Comparison of ENCODE assay signal across 10 mouse cellular contexts in the genomic region with DNA sequence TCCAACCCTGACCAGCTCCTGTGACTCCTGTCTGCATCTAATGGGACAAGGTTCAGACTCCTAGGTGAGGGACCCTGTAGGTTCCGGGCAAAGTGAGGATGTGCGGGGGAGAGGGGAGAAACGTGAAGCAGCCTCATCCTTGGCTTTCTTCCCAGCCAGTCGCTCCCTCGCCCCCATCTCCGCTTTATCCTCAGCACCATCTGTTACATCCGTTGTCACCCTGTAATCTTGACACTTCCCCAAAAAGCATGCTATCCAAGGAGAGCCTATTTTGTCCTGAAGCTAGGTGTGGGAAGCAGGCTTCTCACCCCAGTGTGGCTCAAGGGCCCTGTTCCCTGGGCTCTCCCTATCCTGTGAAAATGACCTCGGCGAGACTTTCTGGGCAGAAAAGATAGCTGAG. TPM values are rescaled to one million over a fixed set of nuclear protein-coding genes. Genes with fewer than 3 reads are reported as not detected.
DNase-seq lines count a peak whose midpoint lies in the region; ATAC-seq lines count a peak whose summit lies in the region.
"Had no signal": no experiment of that assay in that cellular context is flagged by ENCODE, and none has a peak within 500 bp of the region (broad histone marks: within the 10 kb centered on the region; RNA-seq: fewer than 3 reads in every experiment).

No protein-coding gene starts in this region.

- DNase-seq in layer of hippocampus, adult 18-20 months (ENCODE audit: low spot score in 2 of 2), result peak; percentile 61 to 79
- DNase-seq in layer of hippocampus, postnatal 25 days (ENCODE audit: extremely low spot score in 1 of 2, low spot score in 1 of 2), result no peak
- peak; percentile 82 to 84 for DNase-seq in cerebellum, postnatal 10 days
- peak; percentile 76 to 79 for DNase-seq in left cerebral cortex, adult 18-20 months (ENCODE audit: low spot score in 2 of 2)
- peak; percentile 73 to 86 for DNase-seq in right cerebral cortex, postnatal 10 days (ENCODE audit: low spot score in 2 of 2)
- no peak for DNase-seq in thymus, adult 18-20 months
- DNase-seq in spleen, adult 12 weeks (ENCODE audit: low spot score), result no peak
- DNase-seq: thymus, postnatal 14 days had no signal

- no peak for ATAC-seq in megakaryocyte progenitor cell, adult 5-6 weeks (replicated peaks; ENCODE audit: poor library complexity)

RNA-seq across cellular contexts. Expression of gene Sept8, which starts 3.9 kb away (rescaled TPM):
- 100 to 1,000 TPM; 262 to 269 TPM for total RNA-seq in layer of hippocampus, adult 18-20 months (2021)
- 100 to 1,000 TPM; 252 to 260 TPM for total RNA-seq in layer of hippocampus, postnatal 25 days (2021)
- total RNA-seq in left cerebral cortex, adult 18-20 months (2021), result 100 to 1,000 TPM; 288 to 309 TPM
- 15.5 and 27.3 TPM in 2 replicates for total RNA-seq in megakaryocyte progenitor cell, adult 5-6 weeks (2015)
- total RNA-seq in megakaryocyte progenitor cell, adult 5-6 weeks (2017), result 11.0 and 24.6 TPM in 2 replicates

RNA-seq across cellular contexts. Expression of gene Sowaha, which starts 42.9 kb away (rescaled TPM):
- total RNA-seq in layer of hippocampus, adult 18-20 months (2021), result 100 to 1,000 TPM; 144 to 146 TPM
- total RNA-seq in layer of hippocampus, postnatal 25 days (2021), result 100 to 1,000 TPM; 125 to 132 TPM
- 10 to 100 TPM; 61.7 to 78.5 TPM for total RNA-seq in left cerebral cortex, adult 18-20 months (2021)
- 0.73 and 0.79 TPM in 2 replicates for total RNA-seq in megakaryocyte progenitor cell, adult 5-6 weeks (2015)
- 0.29 and 0.91 TPM in 2 replicates for total RNA-seq in megakaryocyte progenitor cell, adult 5-6 weeks (2017)

RNA-seq across cellular contexts. Expression of gene Gm9945, which starts 43.0 kb away (rescaled TPM):
- total RNA-seq in layer of hippocampus, adult 18-20 months (2021), result 1 to 10 TPM; 2.3 to 2.5 TPM
- 1 to 10 TPM; 1.8 to 2.5 TPM for total RNA-seq in layer of hippocampus, postnatal 25 days (2021)
- total RNA-seq in left cerebral cortex, adult 18-20 months (2021), result 1 to 10 TPM; 2.0 to 2.1 TPM
- total RNA-seq in megakaryocyte progenitor cell, adult 5-6 weeks (2015), result not detected in 2 replicates
- total RNA-seq in megakaryocyte progenitor cell, adult 5-6 weeks (2017), result not detected in 2 replicates
- total RNA-seq: gastrocnemius, postnatal 4 days had no signal

RNA-seq across cellular contexts. Expression of gene Kif3a, which starts 44.2 kb away (rescaled TPM):
- total RNA-seq in layer of hippocampus, adult 18-20 months (2021), result 100 to 1,000 TPM; 121 to 127 TPM
- total RNA-seq in layer of hippocampus, postnatal 25 days (2021), result 100 to 1,000 TPM; 120 to 131 TPM
- 100 to 1,000 TPM; 118 to 119 TPM for total RNA-seq in left cerebral cortex, adult 18-20 months (2021)
- 3.9 TPM in 2 replicates for total RNA-seq in megakaryocyte progenitor cell, adult 5-6 weeks (2015)
- total RNA-seq in megakaryocyte progenitor cell, adult 5-6 weeks (2017), result 6.2 and 9.1 TPM in 2 replicates

RNA-seq across cellular contexts. Expression of gene Gm9837, which starts 52.7 kb away (rescaled TPM):
- total RNA-seq in layer of hippocampus, adult 18-20 months (2021), result under 1 TPM in 1 of 2 experiments, not detected in 1; 0.62 TPM
- not detected for total RNA-seq in layer of hippocampus, postnatal 25 days (2021)
- total RNA-seq in left cerebral cortex, adult 18-20 months (2021), result not detected
- total RNA-seq in megakaryocyte progenitor cell, adult 5-6 weeks (2015), result not detected in 2 replicates
- not detected in 2 replicates for total RNA-seq in megakaryocyte progenitor cell, adult 5-6 weeks (2017)
- total RNA-seq: gastrocnemius, postnatal 4 days had no signal

Comparison
In these comparisons a context has a peak if more than half of its experiments do, and no peak if none do; other contexts are left out.
1. DNase-seq: peak in layer of hippocampus, adult 18-20 months (2 of 2), cerebellum, postnatal 10 days (2 of 2), left cerebral cortex, adult 18-20 months (2 of 2) and right cerebral cortex, postnatal 10 days (2 of 2); none in layer of hippocampus, postnatal 25 days (0 of 2), thymus, adult 18-20 months (0 of 2) and spleen, adult 12 weeks (single experiment).
2. RNA of gene Sept8, which starts 3.9 kb away (total RNA-seq): 288 to 309 TPM in left cerebral cortex, adult 18-20 months, 262 to 269 TPM in layer of hippocampus, adult 18-20 months and 252 to 260 TPM in layer of hippocampus, postnatal 25 days; 11.0 to 27.3 TPM in megakaryocyte progenitor cell, adult 5-6 weeks; every median in the first group is over 4 times any median in the second.
3. RNA of gene Sowaha, which starts 42.9 kb away (total RNA-seq): 144 to 146 TPM in layer of hippocampus, adult 18-20 months, 125 to 132 TPM in layer of hippocampus, postnatal 25 days and 61.7 to 78.5 TPM in left cerebral cortex, adult 18-20 months; 0.29 to 0.91 TPM in megakaryocyte progenitor cell, adult 5-6 weeks; every median in the first group is over 10 times any median in the second.